Mouse (Mus musculus) hindbrain, embryonic 13.5 days (tissue): ENCODE results near the gene Kif3c. TPM values are rescaled to one million over a fixed set of nuclear protein-coding genes. Genes with fewer than 3 reads are reported as not detected.

Experiments used
- ATAC-seq: fragments of 200-750 bp; cut with Nextera tagmentation; 2 replicates; pipeline ENCODE4 v1.8.0; 2017; ENCODE audit warnings: moderate TSS enrichment; ENCODE audit not compliant: low FRiP score
- H3K27ac ChIP-seq: fragments of 300-500 bp; sonication (generic); 2 replicates; pipeline ENCODE4 v1.5.1; 2015; ENCODE audit warnings: inconsistent platforms, mild to moderate bottlenecking, moderate library complexity
- H3K27me3 ChIP-seq: fragments of 300-500 bp; sonication (generic); 2 replicates; pipeline ENCODE4 v1.6.1; 2015; ENCODE audit warnings: mild to moderate bottlenecking, inconsistent platforms
- H3K36me3 ChIP-seq: fragments of 300-500 bp; sonication (generic); 2 replicates; pipeline ENCODE4 v1.6.1; 2015; ENCODE audit warnings: mild to moderate bottlenecking, inconsistent platforms
- H3K4me1 ChIP-seq: fragments of 300-500 bp; sonication (generic); replicated peaks from 2 replicates; pipeline ENCODE4 v1.6.1; 2015; ENCODE audit warnings: inconsistent platforms
- H3K4me2 ChIP-seq: fragments of 300-500 bp; sonication (generic); 2 replicates; pipeline ENCODE4 v1.6.1; 2015; ENCODE audit warnings: inconsistent platforms, mild to moderate bottlenecking, moderate library complexity
- H3K4me3 ChIP-seq: fragments of 300-500 bp; sonication (generic); 2 replicates; pipeline ENCODE4 v1.5.1; 2015; ENCODE audit warnings: mild to moderate bottlenecking, inconsistent platforms
- H3K9ac ChIP-seq: fragments of 300-500 bp; sonication (generic); 2 replicates; pipeline ENCODE4 v1.6.1; 2015; ENCODE audit warnings: mild to moderate bottlenecking, inconsistent platforms
- H3K9me3 ChIP-seq: fragments of 300-500 bp; sonication (generic); 2 replicates; pipeline ENCODE4 v1.6.1; 2016; ENCODE audit warnings: inconsistent platforms
- WGBS: fragments of 180-500 bp; shearing (Covaris S2); methylation state at CpG from one replicate; pipeline ENCODE4 v1.1.7; 2015; 5-methylcytosine and 5-hydroxymethylcytosine counted together
- polyA plus RNA-seq: library from polyadenylated mRNA; unstranded; fragments of >200 nt; fragmentation: Nextera tagmentation; extraction: Ambion mirVana; gene quantifications from 2 replicates; pipeline ENCODE4 v1.2.1, GENCODE M21; 2015

Kif3c gene
- 77.8 and 80.7 TPM in 2 replicates for polyA plus RNA-seq

- ATAC-seq: peak; percentile 93
- Histone ChIP-seq H3K9me3 (peaks cover 4% of the 10 kb centered on the region; the same call in 1 of the 2 replicates), H3K4me2 (peak within 1 kb of the TSS; percentile 87), H3K4me1 (peaks cover 46% of the 10 kb centered on the region), H3K27me3 (no peaks in the 10 kb centered on the region), H3K9ac (peak within 1 kb of the TSS; percentile 99), H3K27ac (peak within 1 kb of the TSS; percentile 98), H3K36me3 (peaks cover 17% of the 10 kb centered on the region), H3K4me3 (peak within 1 kb of the TSS; percentile 88)
- 6% methylated on average over 48 of the region's 48 CpGs for WGBS
Measured at GRCm38 (mm10) chr12:3364508-3365448, at the start of gene Kif3c. TSS of gene Kif3c (plus strand) at chr12:3365132.

DNA sequence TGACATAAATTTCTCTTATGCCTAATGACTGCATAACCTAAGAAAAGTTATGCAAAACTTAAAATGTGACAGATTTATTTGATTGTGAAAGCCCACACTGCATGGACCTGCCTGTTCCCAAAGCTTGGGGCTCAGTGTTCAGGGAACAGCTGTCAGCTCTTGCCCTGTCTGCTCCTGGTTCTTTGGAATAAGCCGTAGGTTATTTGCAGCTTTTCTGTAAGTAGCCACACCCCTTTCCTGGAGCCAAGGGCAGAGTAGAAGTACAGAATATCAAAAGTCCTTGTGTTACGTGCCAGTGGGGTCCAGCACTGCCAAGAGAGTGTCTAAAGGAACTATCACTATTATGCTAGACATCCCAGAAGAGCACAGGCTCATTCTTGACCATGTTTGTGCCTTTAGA lies 48.8 kb upstream of the Kif3c start:
- H3K27ac ChIP-seq: no peak overlapping the region
- no peak for ATAC-seq
- no peak overlapping the region for H3K4me2 ChIP-seq
- 63% methylated on average over 2 of the region's 2 CpGs for WGBS
- H3K4me3 ChIP-seq: no peak overlapping the region
- no peaks in the 10 kb centered on the region for H3K9me3 ChIP-seq
- H3K4me1 ChIP-seq: no peaks in the 10 kb centered on the region; the same call in 1 of the 2 replicates
- no peaks in the 10 kb centered on the region for H3K27me3 ChIP-seq
- H3K36me3 ChIP-seq: no peaks in the 10 kb centered on the region
- no peak overlapping the region for H3K9ac ChIP-seq

GRCm38 (mm10) chr12:3316937-3317336 lies 48.0 kb upstream of the Kif3c start:
- WGBS: 74% methylated on average over 3 of the region's 3 CpGs
- Histone ChIP-seq H3K27me3 (no peaks in the 10 kb centered on the region), H3K4me3 (no peak overlapping the region), H3K4me2 (no peak overlapping the region), H3K9ac (no peak overlapping the region), H3K36me3 (no peaks in the 10 kb centered on the region), H3K4me1 (no peaks in the 10 kb centered on the region), H3K27ac (no peak overlapping the region), H3K9me3 (no peaks in the 10 kb centered on the region)
- ATAC-seq: no peak

DNA sequence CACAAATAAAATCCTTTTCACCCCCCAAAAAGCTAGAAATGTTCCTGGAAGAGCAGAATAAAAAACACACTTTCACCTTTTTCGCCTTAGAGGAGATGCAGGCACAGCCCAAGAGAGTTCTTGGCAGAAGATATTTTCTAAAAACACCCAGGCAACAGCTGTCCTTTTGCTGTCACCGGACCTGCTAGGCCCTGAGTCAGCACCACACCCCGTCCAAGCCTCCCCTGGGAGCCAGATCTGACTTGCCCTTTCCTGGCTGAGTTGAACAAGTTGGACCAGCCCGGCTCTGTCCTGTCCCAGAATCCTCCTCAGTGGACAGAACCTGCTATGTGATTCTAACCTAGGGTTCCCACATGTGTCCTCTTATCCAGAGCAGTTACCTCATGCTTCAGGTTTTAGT lies 45.6 kb upstream of the Kif3c start:
- Histone ChIP-seq H3K4me3 (no peak overlapping the region), H3K9me3 (no peaks in the 10 kb centered on the region), H3K27ac (no peak overlapping the region), H3K4me2 (no peak overlapping the region), H3K9ac (no peak overlapping the region), H3K4me1 (no peaks in the 10 kb centered on the region), H3K36me3 (no peaks in the 10 kb centered on the region), H3K27me3 (no peaks in the 10 kb centered on the region)
- no peak for ATAC-seq
- WGBS: 74% methylated on average over 4 of the region's 4 CpGs

GRCm38 (mm10) chr12:3323241-3323640 lies 41.7 kb upstream of the Kif3c start:
- Histone ChIP-seq H3K4me2 (no peak overlapping the region), H3K4me3 (no peak overlapping the region), H3K27me3 (no peaks in the 10 kb centered on the region), H3K9me3 (no peaks in the 10 kb centered on the region), H3K27ac (no peak overlapping the region), H3K36me3 (no peaks in the 10 kb centered on the region), H3K4me1 (no peaks in the 10 kb centered on the region), H3K9ac (no peak overlapping the region)
- 82% methylated on average over 6 of the region's 6 CpGs for WGBS
- ATAC-seq: no peak

DNA sequence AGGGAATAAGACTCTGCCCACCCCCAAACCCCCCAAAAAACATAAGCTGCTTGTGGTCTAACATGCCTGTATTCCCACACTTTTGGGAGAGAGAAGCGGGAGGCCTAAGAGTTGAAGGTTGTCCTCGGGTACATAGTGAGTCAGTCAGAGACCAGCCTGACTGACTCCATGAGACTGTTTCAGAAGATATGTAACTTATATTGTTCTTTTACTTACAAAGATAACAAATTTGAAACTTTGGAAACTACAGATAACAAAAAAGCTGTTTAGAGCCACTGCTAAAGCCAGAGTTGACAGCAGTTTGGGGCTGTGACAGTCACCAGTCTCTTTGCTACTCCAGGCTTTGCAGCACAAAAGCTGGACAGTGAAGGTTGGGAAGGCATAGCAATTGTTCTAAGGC lies 39.7 kb upstream of the Kif3c start:
- Histone ChIP-seq H3K9me3 (no peaks in the 10 kb centered on the region), H3K27me3 (no peaks in the 10 kb centered on the region), H3K9ac (no peak overlapping the region), H3K27ac (no peak overlapping the region), H3K4me3 (no peak overlapping the region), H3K4me1 (no peaks in the 10 kb centered on the region), H3K4me2 (no peak overlapping the region), H3K36me3 (no peaks in the 10 kb centered on the region)
- ATAC-seq: no peak
- WGBS: 87% methylated on average over 2 of the region's 2 CpGs

DNA sequence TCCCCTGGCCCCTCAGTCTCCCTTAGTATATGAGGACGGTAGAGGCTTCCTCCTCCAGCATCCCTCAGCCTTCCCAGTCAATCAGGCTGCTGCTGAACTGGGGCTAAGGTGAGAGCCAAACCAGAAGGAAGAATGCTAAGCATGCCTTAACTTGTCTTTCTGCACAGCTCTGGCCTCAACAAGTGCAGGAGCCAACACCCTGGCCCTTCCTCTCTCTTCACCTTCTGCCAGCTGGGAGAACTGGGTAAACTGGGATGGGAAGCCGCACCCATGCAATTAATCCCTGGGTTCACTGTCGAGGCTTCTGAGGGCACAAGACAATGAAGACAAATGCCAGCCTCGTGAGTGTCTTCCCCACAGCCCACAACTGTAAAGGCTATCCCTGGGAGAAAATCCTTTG lies 35.3 kb upstream of the Kif3c start:
- H3K27ac ChIP-seq: no peak overlapping the region
- H3K4me3 ChIP-seq: no peak overlapping the region
- no peaks in the 10 kb centered on the region for H3K9me3 ChIP-seq
- H3K4me1 ChIP-seq: no peaks in the 10 kb centered on the region
- 86% methylated on average over 4 of the region's 4 CpGs for WGBS
- H3K4me2 ChIP-seq: no peak overlapping the region
- H3K36me3 ChIP-seq: no peaks in the 10 kb centered on the region
- no peak overlapping the region for H3K9ac ChIP-seq
- no peaks in the 10 kb centered on the region for H3K27me3 ChIP-seq
- ATAC-seq: no peak

- Histone ChIP-seq H3K27me3 (no peaks in the 10 kb centered on the region), H3K4me2 (no peak overlapping the region), H3K36me3 (no peaks in the 10 kb centered on the region), H3K27ac (no peak overlapping the region), H3K4me1 (no peaks in the 10 kb centered on the region), H3K9ac (no peak overlapping the region), H3K4me3 (no peak overlapping the region), H3K9me3 (0 out of 2 replicates have a peak, but pooled peaks cover 2% of the 10 kb centered on the region)
- 79% methylated on average over 1 of the region's 1 CpGs for WGBS
- ATAC-seq: no peak
Measured at GRCm38 (mm10) chr12:3338931-3339330, 26.0 kb upstream of the Kif3c start.

- H3K27ac ChIP-seq: no peak overlapping the region
- no peaks in the 10 kb centered on the region for H3K4me1 ChIP-seq
- H3K27me3 ChIP-seq: no peaks in the 10 kb centered on the region
- H3K4me3 ChIP-seq: no peak overlapping the region
- no peaks in the 10 kb centered on the region for H3K9me3 ChIP-seq
- no peak overlapping the region for H3K4me2 ChIP-seq
- no peak overlapping the region for H3K9ac ChIP-seq
- WGBS: 93% methylated on average over 2 of the region's 2 CpGs
- H3K36me3 ChIP-seq: no peaks in the 10 kb centered on the region
- ATAC-seq: no peak
Measured at GRCm38 (mm10) chr12:3344155-3344554, 20.8 kb upstream of the Kif3c start.

GRCm38 (mm10) chr12:3345038-3345437 lies 19.9 kb upstream of the Kif3c start:
- no peaks in the 10 kb centered on the region for H3K9me3 ChIP-seq
- H3K9ac ChIP-seq: no peak overlapping the region
- H3K27me3 ChIP-seq: no peaks in the 10 kb centered on the region
- H3K4me1 ChIP-seq: no peaks in the 10 kb centered on the region
- H3K4me2 ChIP-seq: no peak overlapping the region
- WGBS: 96% methylated on average over 5 of the region's 5 CpGs
- H3K4me3 ChIP-seq: no peak overlapping the region
- no peaks in the 10 kb centered on the region for H3K36me3 ChIP-seq
- H3K27ac ChIP-seq: no peak overlapping the region
- no peak for ATAC-seq

- H3K27me3 ChIP-seq: no peaks in the 10 kb centered on the region
- no peak overlapping the region for H3K4me3 ChIP-seq
- H3K4me2 ChIP-seq: no peak overlapping the region
- H3K4me1 ChIP-seq: no peaks in the 10 kb centered on the region
- no peak for ATAC-seq
- no peak overlapping the region for H3K27ac ChIP-seq
- no peak overlapping the region for H3K9ac ChIP-seq
- no peaks in the 10 kb centered on the region for H3K9me3 ChIP-seq
- H3K36me3 ChIP-seq: no peaks in the 10 kb centered on the region
Measured at GRCm38 (mm10) chr12:3347682-3348081, 17.2 kb upstream of the Kif3c start.

- no peaks in the 10 kb centered on the region for H3K9me3 ChIP-seq
- no peak overlapping the region for H3K4me2 ChIP-seq
- H3K4me1 ChIP-seq: no peaks in the 10 kb centered on the region
- no peaks in the 10 kb centered on the region for H3K27me3 ChIP-seq
- no peaks in the 10 kb centered on the region for H3K36me3 ChIP-seq
- no peak overlapping the region for H3K9ac ChIP-seq
- no peak for ATAC-seq
- WGBS: 64% methylated on average over 2 of the region's 3 CpGs
- no peak overlapping the region for H3K4me3 ChIP-seq
- no peak overlapping the region for H3K27ac ChIP-seq
Measured at GRCm38 (mm10) chr12:3349387-3349786, 15.5 kb upstream of the Kif3c start.

GRCm38 (mm10) chr12:3350136-3350535 lies 14.8 kb upstream of the Kif3c start:
- no peak for ATAC-seq
- WGBS: 76% methylated on average over 5 of the region's 5 CpGs
- H3K9ac ChIP-seq: no peak overlapping the region

More at GRCm38 (mm10) chr12:3350136-3350535, 14.8 kb upstream of the Kif3c start:
- Histone ChIP-seq H3K27me3 (no peaks in the 10 kb centered on the region), H3K9me3 (no peaks in the 10 kb centered on the region), H3K4me3 (no peak overlapping the region), H3K4me1 (no peaks in the 10 kb centered on the region), H3K4me2 (no peak overlapping the region), H3K36me3 (no peaks in the 10 kb centered on the region), H3K27ac (no peak overlapping the region)
